Mouse (Mus musculus): ENCODE data around the gene Dbi.

DNA sequence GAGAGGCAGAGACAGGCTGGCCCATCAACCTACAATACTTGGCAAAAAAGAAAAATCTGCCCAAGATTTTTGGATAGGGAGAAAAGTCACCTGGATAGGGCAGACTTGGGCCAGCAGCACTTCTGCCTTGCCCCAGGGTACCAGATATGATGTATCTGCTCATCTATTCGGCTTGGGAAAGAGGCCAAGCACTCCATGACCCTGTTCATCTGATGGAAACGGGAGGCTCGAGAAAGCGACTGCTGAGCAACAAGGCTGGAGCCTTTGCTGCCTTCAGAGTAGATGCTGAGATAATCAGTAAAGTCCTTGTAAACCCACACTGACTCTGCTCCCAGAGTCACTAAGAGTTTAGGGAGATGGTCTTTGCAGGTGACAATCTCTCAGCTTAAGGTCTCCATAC lies 1.5 kb downstream of the Dbi start:
- TF ChIP-seq CTCF (IDR thresholded peaks at IDR 0.05; ENCODE audit: low read depth, low read length) = no peak
- TF ChIP-seq GATA1 (IDR thresholded peaks at IDR 0.05; ENCODE audit: borderline replicate concordance, low read length) = no peak
- TF ChIP-seq TAL1 (conservative IDR thresholded peaks at IDR 0.05; ENCODE audit: low read depth, low read length) = no peak
- no peak for TF ChIP-seq GATA2 (IDR thresholded peaks at IDR 0.05; ENCODE audit: borderline replicate concordance, low read depth, low read length)
- no peak for TF ChIP-seq POLR2AphosphoS5 (IDR thresholded peaks at IDR 0.05; ENCODE audit: insufficient replicate concordance, low read depth, low read length)

All from G1E (cell line).